Mouse (Mus musculus): Measurements from ENCODE around the gene Abhd8. TPM values are rescaled to one million over a fixed set of nuclear protein-coding genes. Genes with fewer than 3 reads are reported as not detected.
"Not testable (repeated sequence)": the region's sequence is repeated elsewhere in the genome, so short reads cannot be mapped to it uniquely, and the experiment has no call there.

Gene Abhd8
- total RNA-seq, 2 experiments from 2014 or later = 27.6 to 28.9 TPM

DNA sequence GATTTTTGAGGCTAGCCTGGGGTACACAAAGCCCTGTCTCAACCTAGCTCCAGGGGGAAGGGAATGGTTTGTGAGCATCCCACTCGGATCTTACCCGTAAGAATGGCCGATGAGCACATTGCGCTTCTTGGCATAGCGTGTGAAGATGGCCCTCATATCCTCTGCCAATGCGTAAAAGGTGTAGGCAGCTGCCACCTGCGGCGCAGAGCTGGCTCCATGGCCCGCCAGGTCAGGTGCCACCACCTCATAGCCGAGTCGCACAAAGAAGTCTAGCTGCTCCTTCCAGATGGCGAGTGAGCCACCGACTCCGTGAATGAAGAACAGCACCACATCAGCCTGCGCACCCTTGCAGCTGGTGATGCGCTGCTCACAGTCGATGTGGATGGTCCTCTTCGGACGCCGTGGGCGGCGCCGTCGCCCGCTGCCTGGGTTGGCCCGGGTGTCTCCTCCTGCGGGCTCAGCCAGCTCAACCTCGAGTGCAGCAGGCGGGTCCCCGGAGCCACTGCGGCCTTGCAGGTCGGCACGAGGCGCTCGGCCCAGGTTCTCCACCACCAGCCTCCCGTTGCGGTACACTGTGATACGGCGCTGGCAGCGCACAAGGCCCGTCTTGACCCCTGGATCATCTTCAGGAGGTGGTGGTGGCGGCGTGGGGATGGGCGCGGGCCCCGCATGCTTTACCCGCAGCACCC is 2.2 kb downstream of the Abhd8 start:
- no peak for DNase-seq

DNA sequence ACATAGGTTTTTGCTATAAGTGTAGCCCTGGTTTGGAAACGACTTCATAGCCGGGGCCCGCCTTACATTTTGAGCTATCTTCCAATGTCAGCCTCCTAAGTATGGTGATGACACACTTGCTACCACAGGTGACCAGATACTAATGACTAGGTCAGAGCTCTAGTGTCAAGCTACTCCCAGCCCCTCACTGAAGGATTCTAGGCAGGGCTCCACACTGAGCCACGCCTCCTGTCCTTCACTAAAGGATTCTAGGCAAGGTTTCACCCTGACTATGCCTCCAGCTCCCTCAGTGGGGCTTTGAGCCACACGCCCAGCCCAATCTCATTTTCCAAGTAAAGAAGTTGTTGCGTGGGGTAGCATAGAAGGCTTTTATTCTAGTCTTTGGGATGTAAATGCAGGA is 2.7 kb downstream of the Abhd8 start:
- no peak for DNase-seq

DNA sequence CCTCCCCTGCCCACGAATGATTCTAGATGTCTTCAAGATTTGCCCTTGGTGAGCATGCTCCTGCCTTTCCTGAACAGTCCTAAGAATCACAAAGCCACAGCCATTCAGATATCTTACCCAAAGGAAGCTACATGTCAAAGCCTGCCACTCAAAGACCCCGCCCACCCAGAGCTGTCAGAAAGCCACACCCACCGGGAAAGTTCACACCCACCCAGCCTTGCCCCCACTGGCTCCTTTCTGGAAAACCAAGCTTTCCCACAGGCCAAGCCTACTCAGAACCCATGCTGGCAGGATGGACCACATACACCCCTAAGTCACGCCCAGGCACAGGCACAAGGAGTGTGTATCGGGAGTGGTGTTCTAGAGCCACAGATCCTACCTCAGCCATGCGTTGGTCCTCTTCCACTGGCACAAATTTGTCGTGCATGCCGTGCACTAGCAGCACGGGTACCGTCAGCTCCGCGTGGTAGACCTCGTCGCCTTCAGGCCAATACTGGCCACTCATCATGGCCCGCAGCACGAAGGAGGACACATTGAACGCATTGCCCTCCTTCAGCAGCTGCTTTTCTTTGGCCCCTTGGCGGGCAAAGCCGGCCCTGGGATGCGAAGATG is 5.7 kb downstream of the Abhd8 start:
- no peak for DNase-seq

DNA sequence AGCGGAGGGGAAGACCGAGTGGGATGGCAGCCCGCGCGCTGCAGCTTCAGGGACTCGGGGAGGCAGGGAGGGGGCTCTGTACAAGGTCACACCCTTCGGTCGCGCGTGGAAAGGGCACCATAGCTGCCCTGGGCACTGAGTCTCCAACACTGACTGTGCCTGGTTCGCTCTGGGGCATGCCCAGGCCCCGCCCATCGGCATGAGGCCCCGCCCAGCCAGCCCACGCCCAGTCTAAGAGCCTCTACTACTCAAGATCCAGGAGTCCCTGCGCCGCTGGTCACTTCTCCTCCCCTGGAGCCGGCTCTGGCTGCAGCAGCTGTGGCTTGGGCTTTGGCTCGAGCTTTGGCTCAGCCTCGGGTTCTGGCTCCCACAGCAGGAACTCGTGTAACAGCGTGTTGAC is 6.5 kb downstream of the Abhd8 start:
- DNase-seq = no peak

DNA sequence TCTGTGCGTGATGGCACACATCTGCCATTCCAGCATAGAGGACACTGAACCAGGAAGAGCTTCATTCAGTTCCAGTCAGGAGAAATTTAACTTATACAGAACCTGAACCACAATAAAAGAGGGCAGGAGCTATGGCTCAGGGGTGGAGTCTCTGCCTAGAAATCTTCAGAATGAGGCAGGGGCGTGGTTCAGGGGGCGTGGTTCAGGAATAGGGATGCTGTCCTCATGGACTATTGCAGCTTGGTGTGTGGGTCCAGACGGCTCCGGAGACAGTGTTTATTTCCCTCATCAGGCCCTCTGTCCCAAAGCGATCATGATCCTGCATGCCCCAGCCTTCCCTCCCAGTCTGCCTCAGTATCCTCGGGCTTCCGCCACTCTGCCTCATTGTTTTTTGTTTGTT is 8.8 kb downstream of the Abhd8 start:
- DNase-seq = no peak

DNA sequence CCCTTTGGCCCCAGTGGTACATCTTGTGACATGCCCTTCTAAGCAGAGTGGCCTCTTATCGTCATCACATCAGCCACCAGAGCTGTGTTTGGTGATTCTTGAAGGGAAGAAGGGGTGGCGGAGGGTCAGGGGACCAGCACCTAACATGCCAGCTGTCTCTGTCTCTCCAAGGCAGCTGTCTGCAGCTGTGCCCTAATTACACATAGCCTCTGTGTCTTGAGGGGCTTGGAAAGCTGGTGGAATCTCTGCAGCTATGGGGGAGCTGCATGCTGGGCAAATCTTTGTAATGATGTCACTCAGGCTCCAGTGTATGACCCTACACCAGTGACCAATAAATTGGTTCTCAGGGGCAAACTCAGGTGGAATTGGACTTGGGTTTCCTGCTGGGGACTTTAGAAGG is 10.8 kb downstream of the Abhd8 start:
- no peak for DNase-seq

DNA sequence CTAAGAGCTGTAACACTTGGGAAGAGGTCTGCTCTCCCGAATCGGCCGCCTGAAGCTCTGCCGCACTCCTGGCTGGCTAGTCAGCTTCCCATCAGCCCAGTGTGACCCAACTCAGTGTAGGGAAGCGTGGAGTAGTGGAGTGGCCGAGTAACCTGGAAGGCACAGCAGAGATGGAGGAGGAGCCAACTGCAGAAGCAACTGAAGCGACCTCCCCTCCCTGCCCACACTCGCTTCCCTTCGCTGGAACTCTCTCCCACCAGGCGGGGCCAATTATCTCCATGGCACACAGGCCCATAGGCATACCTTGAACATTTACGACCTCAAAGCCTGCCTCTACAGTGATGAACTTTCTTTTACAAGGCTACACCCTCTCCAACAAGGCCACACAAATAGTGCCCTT is 11.7 kb downstream of the Abhd8 start:
- no peak for DNase-seq

DNA sequence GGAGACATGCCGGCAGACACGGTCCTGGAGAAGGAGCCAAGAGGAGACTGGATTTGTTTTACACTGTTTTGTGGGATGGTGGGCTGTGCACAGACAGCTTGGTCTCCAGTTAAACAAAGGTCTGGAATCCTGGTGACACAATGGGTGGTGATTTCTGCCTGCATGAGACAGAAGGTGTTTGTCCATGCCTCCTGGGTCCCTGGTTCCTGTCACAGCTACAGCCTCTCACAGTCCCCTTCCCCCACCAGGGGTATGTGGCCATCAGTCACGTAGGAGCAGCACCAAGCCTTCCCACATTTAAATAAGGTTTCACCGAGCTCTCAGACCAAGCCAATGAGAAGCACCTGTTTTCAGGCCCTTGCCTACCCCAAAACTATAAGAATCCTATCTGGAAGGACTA is 12.1 kb downstream of the Abhd8 start:
- DNase-seq = no peak

DNA sequence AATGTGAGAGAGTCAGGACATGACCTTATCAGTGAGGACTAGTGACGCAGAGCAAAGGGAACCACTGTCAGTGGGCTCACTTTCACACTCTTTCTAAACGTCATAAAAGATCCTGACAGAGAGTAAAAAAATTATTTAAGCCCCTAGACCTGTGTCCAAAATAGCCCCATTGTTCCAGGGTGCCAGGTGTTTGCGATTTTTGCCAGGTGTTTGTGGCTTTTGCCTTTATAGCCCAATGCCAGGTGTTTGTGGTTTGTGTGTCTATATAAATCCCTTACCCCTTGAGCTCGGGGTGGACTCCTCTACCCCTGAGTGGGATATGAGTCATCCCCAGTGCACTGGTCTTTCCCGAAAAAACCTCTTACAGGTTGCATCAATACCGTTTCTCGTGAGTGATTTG is 18.4 kb downstream of the Abhd8 start:
- no peak for DNase-seq

DNA sequence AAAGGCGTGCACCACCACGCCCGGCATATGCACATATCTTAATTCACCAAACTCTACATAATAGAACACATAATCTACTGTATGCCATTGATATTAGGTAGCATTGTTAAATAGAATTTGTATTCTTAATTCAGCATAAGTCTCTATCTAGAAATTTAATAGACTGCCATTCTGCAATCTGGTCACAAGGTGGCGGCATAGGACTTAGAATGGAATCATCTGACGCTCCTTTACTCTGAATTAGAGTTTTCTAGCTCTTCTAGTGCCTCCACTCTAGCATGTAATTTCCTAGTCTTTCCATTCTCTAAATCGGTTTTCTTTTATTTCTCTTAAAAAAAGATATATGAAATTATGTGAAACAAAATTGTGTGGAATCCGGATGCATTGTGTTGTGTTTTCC is 22.1 kb downstream of the Abhd8 start:
- no peak for DNase-seq

DNA sequence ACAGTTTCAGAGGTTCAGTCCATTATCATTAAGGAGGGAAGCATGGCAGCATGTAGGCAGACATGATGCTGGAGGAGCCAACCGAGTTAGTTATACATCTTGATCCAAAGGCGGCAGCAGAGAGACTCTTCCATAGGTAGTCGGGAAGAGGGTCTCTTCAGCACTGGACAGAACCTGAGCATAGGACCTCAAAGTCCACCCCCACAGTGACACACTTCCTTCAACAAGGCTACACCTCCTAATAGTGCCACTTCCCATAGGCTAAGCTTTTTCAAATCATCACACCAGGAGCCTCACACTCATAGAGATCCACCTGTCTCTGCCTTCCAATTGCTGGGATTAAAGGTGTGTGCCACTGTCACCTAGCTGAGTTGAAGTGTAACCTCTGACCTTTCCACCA is 26.4 kb downstream of the Abhd8 start:
- DNase-seq = no peak

DNA sequence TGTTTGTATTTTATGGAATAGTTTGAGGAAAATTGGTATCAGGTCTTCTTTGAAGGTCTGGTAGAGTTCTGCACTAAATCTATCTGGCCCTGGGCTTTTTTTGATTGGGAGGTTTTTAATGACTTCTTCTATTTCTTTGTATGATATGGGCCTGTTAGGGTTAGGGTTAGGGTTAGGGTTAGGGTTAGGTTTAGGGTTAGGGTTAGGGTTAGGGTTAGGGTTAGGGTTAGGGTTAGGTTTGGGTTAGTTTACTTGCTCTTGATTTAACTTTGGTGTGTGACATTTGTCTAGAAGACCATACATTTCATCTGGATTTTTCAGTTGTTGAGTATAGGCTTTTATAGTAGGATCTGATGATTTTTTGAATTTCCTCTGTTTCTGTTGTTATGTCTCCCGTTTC is 30.5 kb downstream of the Abhd8 start:
- not testable (repeated sequence) for DNase-seq

DNA sequence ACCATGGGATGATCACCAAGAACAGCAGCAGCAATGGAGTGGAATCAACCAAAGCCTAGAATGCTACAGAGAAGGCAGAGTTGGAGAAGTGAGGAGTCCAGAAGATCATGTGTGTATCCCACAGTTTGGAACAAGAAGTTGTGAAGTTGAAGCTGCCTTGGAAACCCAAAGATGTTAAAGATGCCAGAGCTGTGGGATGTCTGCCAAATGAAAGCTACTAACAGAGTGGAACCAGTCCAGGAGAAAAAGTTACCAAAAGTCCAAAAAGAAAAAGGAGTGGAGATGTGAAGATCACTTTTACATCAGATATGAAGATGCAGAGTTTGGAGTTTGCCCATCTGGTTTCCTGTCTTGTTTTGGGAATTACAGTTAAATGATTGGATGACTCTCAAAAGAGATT is 41.3 kb downstream of the Abhd8 start:
- no peak for DNase-seq

DNA sequence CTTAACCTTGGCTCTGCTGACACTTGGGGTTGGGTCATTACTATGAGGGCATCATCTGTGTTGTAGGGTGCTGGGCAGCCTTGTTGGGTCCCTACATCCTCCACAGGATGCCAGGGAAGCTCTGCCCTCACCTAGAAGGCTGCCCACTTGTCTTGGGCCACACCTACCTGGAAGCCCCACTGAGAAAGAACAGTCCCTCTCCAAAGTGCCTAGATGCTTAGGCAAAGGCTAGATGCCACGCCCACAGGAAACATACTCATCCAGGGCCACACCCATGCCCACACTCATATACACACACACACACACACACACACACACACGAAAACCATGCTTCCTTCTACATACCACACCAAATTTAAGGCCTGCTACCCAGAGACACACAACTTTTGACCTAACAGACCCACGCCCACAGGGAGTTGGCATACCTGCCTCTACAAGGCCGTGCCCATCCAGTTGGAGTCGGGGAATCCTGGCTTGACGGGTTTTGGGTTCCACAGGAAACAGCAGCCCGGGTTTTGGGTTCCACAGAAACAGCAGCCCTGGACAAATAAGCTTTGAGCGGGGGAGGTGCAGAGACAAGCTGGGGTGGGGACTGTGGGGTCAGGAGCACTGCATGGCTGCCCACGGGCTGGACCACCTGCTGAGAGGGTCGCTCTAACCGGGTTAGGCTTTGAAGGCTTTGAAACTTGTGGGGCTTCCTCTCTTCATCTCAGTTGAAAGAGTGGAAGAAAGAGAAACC is 51.8 kb downstream of the Abhd8 start:
- no peak for DNase-seq

DNA sequence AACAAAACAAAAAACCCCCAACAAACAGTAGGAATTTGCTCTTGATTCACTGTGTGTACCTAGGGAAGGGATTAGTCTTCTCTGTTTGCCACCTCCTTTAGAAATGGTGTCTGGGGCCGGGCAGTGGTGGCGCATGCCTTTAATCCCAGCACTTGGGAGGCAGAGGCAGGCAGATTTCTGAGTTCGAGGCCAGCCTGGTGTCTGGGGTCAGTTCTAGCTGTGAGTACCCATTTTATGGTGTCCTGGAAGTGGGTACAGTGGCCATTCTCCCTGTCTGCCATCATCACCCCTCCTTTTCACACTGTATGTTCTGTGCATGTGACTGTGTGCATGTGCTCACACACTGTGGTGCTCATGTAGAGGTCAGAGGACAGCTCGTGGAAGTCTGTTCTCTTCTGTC is 55.2 kb downstream of the Abhd8 start:
- DNase-seq = no peak

DNA sequence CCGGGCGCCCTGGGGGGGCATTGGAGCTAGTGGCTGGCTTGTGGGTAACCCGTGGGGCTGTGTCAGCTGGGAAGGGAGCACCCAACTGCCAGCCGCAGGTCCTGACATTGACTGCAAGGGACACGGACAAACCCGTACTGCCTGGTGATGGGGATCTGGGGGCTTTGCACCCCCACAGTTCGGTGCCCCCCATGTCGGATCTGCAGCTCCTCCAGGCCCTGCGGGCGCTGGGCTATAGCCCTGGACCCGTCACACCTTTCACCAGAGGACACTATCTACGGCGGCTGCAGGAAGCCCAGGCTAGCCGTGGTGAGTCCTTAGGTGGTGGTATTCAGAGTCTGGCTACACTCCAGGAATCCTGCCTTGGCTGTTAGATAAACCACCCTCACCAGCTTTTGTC is 56.0 kb downstream of the Abhd8 start:
- DNase-seq = no peak

Other genes starting within 250 kb of the Abhd8 start
- gene Myo9b, start 190.9 kb downstream of the Abhd8 start, total RNA-seq (2021) = 10 to 100 TPM in 1 of 2 experiments, 1 to 10 TPM in 1; 9.1 to 12.2 TPM
- gene Haus8, start 190.7 kb downstream of the Abhd8 start, total RNA-seq (2021) = 10 to 100 TPM in 1 of 2 experiments, 1 to 10 TPM in 1; 7.4 to 11.3 TPM
- gene Use1, start 96.8 kb downstream of the Abhd8 start, total RNA-seq (2021) = 10 to 100 TPM; 84.5 to 94.4 TPM
- gene Ocel1, start 92.4 kb downstream of the Abhd8 start, total RNA-seq (2021) = 1 to 10 TPM; 6.9 to 8.0 TPM
- 10 to 100 TPM; 21.6 to 21.7 TPM for gene Nr2f6, start 81.7 kb downstream of the Abhd8 start, total RNA-seq (2021)
- 1 to 10 TPM; 5.5 to 9.9 TPM for gene Ushbp1, start 67.9 kb downstream of the Abhd8 start, total RNA-seq (2021)
- gene Babam1, start 66.8 kb downstream of the Abhd8 start, total RNA-seq (2021) = 10 to 100 TPM; 59.2 to 71.2 TPM
- gene Ankle1, start 57.6 kb downstream of the Abhd8 start, total RNA-seq (2021) = under 1 TPM; 0.20 to 0.29 TPM
- 10 to 100 TPM; 62.6 to 75.2 TPM for gene Mrpl34, start 1.3 kb upstream of the Abhd8 start, total RNA-seq (2021)
- 10 to 100 TPM; 23.9 to 24.9 TPM for gene Dda1, start 5.5 kb upstream of the Abhd8 start, total RNA-seq (2021)
- 10 to 100 TPM; 17.1 to 18.4 TPM for gene Ano8, start 22.3 kb upstream of the Abhd8 start, total RNA-seq (2021)
- gene Gtpbp3, start 24.4 kb upstream of the Abhd8 start, total RNA-seq (2021) = 10 to 100 TPM in 1 of 2 experiments, 1 to 10 TPM in 1; 9.6 to 11.5 TPM
- 10 to 100 TPM in 1 of 2 experiments, 1 to 10 TPM in 1; 8.4 to 22.5 TPM for gene Plvap, start 48.1 kb upstream of the Abhd8 start, total RNA-seq (2021)
- not detected for gene Ccdc194, start 62.1 kb upstream of the Abhd8 start, total RNA-seq (2021)
- 1 to 10 TPM; 7.6 to 8.9 TPM for gene Bst2, start 73.8 kb upstream of the Abhd8 start, total RNA-seq (2021)
- 10 to 100 TPM; 23.0 to 23.6 TPM for gene Mvb12a, start 79.3 kb upstream of the Abhd8 start, total RNA-seq (2021)
- not detected for gene Tmem221, start 95.2 kb upstream of the Abhd8 start, total RNA-seq (2021)
- under 1 TPM in 1 of 2 experiments, not detected in 1; 0.24 TPM for gene Nxnl1, start 102.9 kb upstream of the Abhd8 start, total RNA-seq (2021)
- 10 to 100 TPM; 62.6 to 62.9 TPM for gene Slc27a1, start 105.2 kb upstream of the Abhd8 start, total RNA-seq (2021)
- gene Pgls, start 128.5 kb upstream of the Abhd8 start, total RNA-seq (2021) = 10 to 100 TPM; 26.3 to 26.9 TPM
- under 1 TPM; 0.29 to 0.38 TPM for gene Fam129c, start 134.0 kb upstream of the Abhd8 start, total RNA-seq (2021)
- 10 to 100 TPM; 35.3 to 36.0 TPM for gene Colgalt1, start 147.3 kb upstream of the Abhd8 start, total RNA-seq (2021)
- gene Unc13a, start 208.1 kb upstream of the Abhd8 start, total RNA-seq (2021) = under 1 TPM in 1 of 2 experiments, not detected in 1; 0.29 TPM
- gene Jak3, start 212.6 kb upstream of the Abhd8 start, total RNA-seq (2021) = 1 to 10 TPM; 1.9 to 3.0 TPM
- 1 to 10 TPM in 1 of 2 experiments, under 1 TPM in 1; 0.49 to 2.7 TPM for gene Insl3, start 225.6 kb upstream of the Abhd8 start, total RNA-seq (2021)
- gene B3gnt3, start 238.1 kb upstream of the Abhd8 start, total RNA-seq (2021) = 1 to 10 TPM; 1.5 to 3.8 TPM